Mouse (Mus musculus) G1E (cell line): ENCODE data around the gene Scamp4.

Experiments
- CTCF ChIP-seq: IDR thresholded peaks from 2 replicates; pipeline ENCODE4 v1.5.1; 2012; ENCODE audit warnings: low read depth, low read length, inconsistent platforms, mixed read lengths
- GATA1 ChIP-seq: IDR thresholded peaks from 2 replicates; pipeline ENCODE4 v1.6.1; 2012; ENCODE audit warnings: borderline replicate concordance, low read length, inconsistent platforms, mixed read lengths
- POLR2AphosphoS5 ChIP-seq: IDR thresholded peaks from 2 replicates; pipeline ENCODE4 v1.6.1; 2012; ENCODE audit warnings: low read depth, low read length, inconsistent platforms; ENCODE audit not compliant: insufficient replicate concordance
- TAL1 ChIP-seq: conservative IDR thresholded peaks from 2 replicates; pipeline ENCODE4 v1.6.1; 2012; ENCODE audit warnings: low read depth, low read length, inconsistent platforms, mixed read lengths

DNA sequence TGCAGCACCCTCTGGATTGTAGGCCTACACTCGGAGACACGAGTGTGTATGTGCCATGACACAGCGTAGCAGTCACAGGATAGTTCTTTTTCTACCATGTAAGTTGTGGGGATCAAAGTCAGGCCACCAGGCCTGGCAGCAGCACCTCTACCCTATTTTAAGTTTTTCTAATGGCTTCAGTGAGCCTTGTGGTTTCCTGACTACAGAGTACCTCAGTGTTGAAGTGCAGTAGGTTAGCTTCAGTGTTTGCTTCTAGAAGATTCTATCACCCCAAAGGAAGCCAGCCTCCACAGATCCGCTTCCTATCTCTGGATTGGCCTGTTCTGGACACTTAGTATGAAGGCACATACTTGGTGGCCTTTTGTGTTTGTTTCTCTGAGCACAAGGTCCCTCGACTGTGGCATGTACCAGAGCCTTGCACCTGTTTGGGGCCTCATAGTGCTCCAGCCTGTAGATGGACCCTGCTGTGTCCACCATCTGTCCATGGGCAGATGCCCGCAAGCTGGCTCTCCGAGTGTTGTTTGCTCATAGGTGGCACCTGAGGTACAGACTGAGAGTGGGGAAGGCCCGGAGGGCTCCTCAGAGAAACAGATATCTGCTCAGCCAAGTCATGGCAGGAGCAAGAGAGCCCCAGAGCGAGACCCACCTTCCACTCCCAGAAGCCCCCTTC, 7.6 kb downstream of the Scamp4 start:
- TF ChIP-seq CTCF: no peak
- no peak for TF ChIP-seq TAL1
- no peak for TF ChIP-seq GATA1
- no peak for TF ChIP-seq POLR2AphosphoS5
